Mouse (Mus musculus) CH12.LX (cell line): ENCODE results near the gene Snx9.

Experiments
- CTCF ChIP-seq, 2 experiments: IDR thresholded peaks in 1 of 2; conservative IDR thresholded peaks in 1 of 2; 2 replicates each; pipeline ENCODE4 v1.5.1; 2011 to 2012; ENCODE audit warnings: low read depth in 2 of 2, low read length in 2 of 2, improper control_type of control experiment in 1 of 2, inconsistent platforms in 1 of 2, mild to moderate bottlenecking in 1 of 2, moderate library complexity in 1 of 2
- ETS1 ChIP-seq: conservative IDR thresholded peaks from 2 replicates; pipeline ENCODE4 v1.6.1; 2012; ENCODE audit warnings: low read depth, mild to moderate bottlenecking, inconsistent platforms, low read length, improper control_type of control experiment, moderate library complexity
- HCFC1 ChIP-seq: IDR thresholded peaks from 2 replicates; pipeline ENCODE4 v1.6.1; 2012; ENCODE audit warnings: low read depth, mild to moderate bottlenecking, inconsistent platforms, low read length, improper control_type of control experiment
- IRF4 ChIP-seq: IDR thresholded peaks from 2 replicates; pipeline ENCODE4 v1.6.1; 2014; ENCODE audit warnings: low read depth, mild to moderate bottlenecking, inconsistent platforms, low read length, improper control_type of control experiment
- MAFK ChIP-seq: IDR thresholded peaks from 2 replicates; pipeline ENCODE4 v1.6.1; 2011; ENCODE audit warnings: low read length, improper control_type of control experiment; ENCODE audit not compliant: insufficient replicate concordance
- MAX ChIP-seq: IDR thresholded peaks from 2 replicates; pipeline ENCODE4 v1.6.1; 2011; ENCODE audit warnings: low read length, improper control_type of control experiment
- MEF2A ChIP-seq: IDR thresholded peaks from 2 replicates; pipeline ENCODE4 v1.6.1; 2014; ENCODE audit warnings: low read depth, mild to moderate bottlenecking, inconsistent platforms, low read length, improper control_type of control experiment, borderline replicate concordance
- NELFE ChIP-seq: IDR thresholded peaks from 2 replicates; pipeline ENCODE4 v1.6.1; 2011; ENCODE audit warnings: low read depth, low read length, improper control_type of control experiment
- POLR2A ChIP-seq: IDR thresholded peaks from 2 replicates; pipeline ENCODE4 v1.6.1; 2011; ENCODE audit warnings: low read depth, mild to moderate bottlenecking, improper control_type of control experiment, low read length
- USF2 ChIP-seq: conservative IDR thresholded peaks from 2 replicates; pipeline ENCODE4 v1.6.1; 2011; ENCODE audit warnings: low read depth, low read length, improper control_type of control experiment

- no peak for TF ChIP-seq CTCF (conservative IDR thresholded peaks at IDR 0.05 in 1 of 2, IDR thresholded peaks at IDR 0.05 in 1 of 2; ENCODE audit: low read depth in 2 of 2, low read length in 2 of 2)
- no peak for TF ChIP-seq MAFK
- no peak for TF ChIP-seq USF2
- no peak for TF ChIP-seq POLR2A
- TF ChIP-seq HCFC1, result no peak
- TF ChIP-seq IRF4, result no peak
- TF ChIP-seq MAX, result no peak
- TF ChIP-seq NELFE, result no peak
- TF ChIP-seq ETS1, result no peak
- no peak for TF ChIP-seq MEF2A
Measured at GRCm38 (mm10) chr17:5793593-5793992, 47.5 kb upstream of the Snx9 start.
